Mouse (Mus musculus) heart, embryonic 14.5 days (tissue): ENCODE measurements at regions not wholly inside any gene's neighbourhood (a gene's known extent, or its start where the extent isn't known, plus 50 kb on each side); places are given as distances from the start of the nearest gene placed in this dataset.

Source experiments
- ATAC-seq: fragments of 200-750 bp; cut with Nextera tagmentation; 2 replicates; pipeline ENCODE4 v1.8.0; 2017; ENCODE audit warnings: low read depth, moderate TSS enrichment; ENCODE audit not compliant: insufficient number of reproducible peaks, insufficient read depth, low FRiP score
- H3K27ac ChIP-seq, 2 experiments: fragments of 200-500 bp in 1 of 2; fragments of 300-500 bp in 1 of 2; sonication (generic) in 1 of 2; replicated peaks in 1 of 2; 2 replicates each; pipeline ENCODE4 v1.5.1; 2012 to 2014; ENCODE audit warnings: low read depth in 2 of 2, low read length in 2 of 2, control low read depth in 1 of 2, mild to moderate bottlenecking in 1 of 2, mixed read lengths in 1 of 2; ENCODE audit not compliant: control insufficient read depth in 1 of 2, insufficient read depth in 1 of 2
- H3K27me3 ChIP-seq: fragments of 300-500 bp; sonication (generic); 2 replicates; pipeline ENCODE4 v1.6.1; 2014; ENCODE audit warnings: mild to moderate bottlenecking, low read length, control low read depth; ENCODE audit not compliant: control insufficient read depth, insufficient read depth
- H3K36me3 ChIP-seq: fragments of 300-500 bp; sonication (generic); 2 replicates; pipeline ENCODE4 v1.6.1; 2014; ENCODE audit warnings: mild to moderate bottlenecking, control low read depth, low read length, mixed read lengths; ENCODE audit not compliant: control insufficient read depth, insufficient read depth
- H3K4me1 ChIP-seq, 2 experiments: fragments of 200-500 bp in 1 of 2; fragments of 300-500 bp in 1 of 2; sonication (generic) in 1 of 2; 2 replicates each; pipeline ENCODE4 v1.6.1; 2012 to 2014; ENCODE audit warnings: low read length in 2 of 2, control low read depth in 1 of 2, mixed read lengths in 1 of 2; ENCODE audit not compliant: control insufficient read depth in 2 of 2, insufficient read depth in 2 of 2
- H3K4me2 ChIP-seq: fragments of 300-500 bp; sonication (generic); 2 replicates; pipeline ENCODE4 v1.6.1; 2014; ENCODE audit warnings: mild to moderate bottlenecking, low read length
- H3K4me3 ChIP-seq, 2 experiments: fragments of 200-500 bp in 1 of 2; fragments of 300-500 bp in 1 of 2; sonication (generic) in 1 of 2; 2 replicates each; pipeline ENCODE4 v1.5.1; 2012 to 2014; ENCODE audit warnings: low read length in 2 of 2, mild to moderate bottlenecking in 2 of 2, control low read depth in 1 of 2, low read depth in 1 of 2, moderate library complexity in 1 of 2; ENCODE audit not compliant: control insufficient read depth in 1 of 2, insufficient read depth in 1 of 2
- H3K9ac ChIP-seq: fragments of 300-500 bp; sonication (generic); 2 replicates; pipeline ENCODE4 v1.6.1; 2014; ENCODE audit warnings: mild to moderate bottlenecking, low read length
- H3K9me3 ChIP-seq: fragments of 300-500 bp; sonication (generic); 2 replicates; pipeline ENCODE4 v1.6.1; 2016; ENCODE audit warnings: low read length, control low read depth; ENCODE audit not compliant: control insufficient read depth
- WGBS: fragments of 180-500 bp; shearing (Covaris S2); extraction: QIAGEN DNeasy Blood & Tissue Kit; methylation state at CpG from one replicate; pipeline ENCODE4 v1.1.7; 2014; 5-methylcytosine and 5-hydroxymethylcytosine counted together

DNA sequence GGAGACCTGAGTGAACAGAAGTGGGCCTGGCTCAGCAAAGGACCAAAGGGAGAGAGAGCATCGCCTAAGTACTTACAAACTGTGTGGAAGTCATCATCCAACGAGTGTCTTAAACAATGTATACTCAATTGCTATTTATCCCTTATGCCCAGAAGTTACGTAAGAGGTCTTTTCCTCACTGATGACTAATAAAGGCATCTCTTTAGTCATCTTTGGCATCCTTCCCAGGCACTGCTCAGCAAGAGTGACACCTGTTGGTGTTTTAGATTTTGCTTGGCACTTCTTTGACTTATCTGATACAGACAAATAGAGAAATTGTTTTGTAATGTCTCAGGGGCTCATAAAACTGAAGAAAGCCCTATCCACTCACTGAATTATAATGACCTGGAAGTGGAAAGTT, 59.4 kb upstream of the Cenpw start:
- Histone ChIP-seq H3K27ac (no peak overlapping the region), H3K27me3 (no peaks in the 10 kb centered on the region), H3K4me3 (no peak overlapping the region), H3K36me3 (no peaks in the 10 kb centered on the region), H3K9ac (no peak overlapping the region), H3K4me2 (no peak overlapping the region), H3K9me3 (no peaks in the 10 kb centered on the region), H3K4me1 (no peaks in the 10 kb centered on the region)
- ATAC-seq = no peak
- 52% methylated on average over 3 of the region's 3 CpGs for WGBS

- Histone ChIP-seq H3K9me3 (no peaks in the 10 kb centered on the region), H3K9ac (no peak overlapping the region), H3K4me3 (no peak overlapping the region), H3K27me3 (no peaks in the 10 kb centered on the region), H3K4me1 (no peaks in the 10 kb centered on the region), H3K36me3 (no peaks in the 10 kb centered on the region), H3K4me2 (no peak overlapping the region), H3K27ac (no peak overlapping the region)
- ATAC-seq = no peak
- 75% methylated on average over 4 of the region's 4 CpGs for WGBS
These were observed 57.5 kb upstream of the Cenpw start for GRCm38 (mm10) chr10:30257889-30258288.
